Mouse (Mus musculus) MEL (cell line): ENCODE measurements around the gene Fgfr2. TPM values are rescaled to one million over a fixed set of nuclear protein-coding genes. Genes with fewer than 3 reads are reported as not detected.

Source experiments
- DNase-seq: peaks from one replicate; pipeline ENCODE4 v3.0.0; 2011; ENCODE audit warnings: low read depth, low spot score
- H3K27ac ChIP-seq: 2 replicates; pipeline ENCODE4 v1.5.1; 2012; ENCODE audit warnings: low read depth, mild to moderate bottlenecking, control low read depth, low read length, moderate library complexity; ENCODE audit not compliant: control insufficient read depth
- H3K27me3 ChIP-seq, 2 experiments: fragments of 150-350 bp in 1 of 2; sonication (generic) in 1 of 2; 2 replicates each; pipeline ENCODE4 v1.6.1; 2012; ENCODE audit warnings: low read length in 2 of 2, mild to moderate bottlenecking in 2 of 2, improper control_type of control experiment in 1 of 2, moderate library complexity in 1 of 2; ENCODE audit not compliant: insufficient read depth in 2 of 2, control insufficient read depth in 1 of 2
- H3K36me3 ChIP-seq, 2 experiments: 2 replicates each; pipeline ENCODE4 v1.6.1; 2012 to 2014; ENCODE audit warnings: low read length in 2 of 2, improper control_type of control experiment in 1 of 2, inconsistent platforms in 1 of 2, mild to moderate bottlenecking in 1 of 2; ENCODE audit not compliant: insufficient read depth in 2 of 2, control insufficient read depth in 1 of 2
- H3K4me1 ChIP-seq, 2 experiments: fragments of 150-350 bp in 1 of 2; sonication (generic) in 1 of 2; 2 replicates each; pipeline ENCODE4 v1.6.1; 2012; ENCODE audit warnings: low read length in 2 of 2, improper control_type of control experiment in 1 of 2, mild to moderate bottlenecking in 1 of 2; ENCODE audit not compliant: insufficient read depth in 2 of 2, control insufficient read depth in 1 of 2
- H3K4me3 ChIP-seq, 2 experiments: fragments of 150-350 bp in 1 of 2; sonication (generic) in 1 of 2; 2 replicates each; pipeline ENCODE4 v1.5.1; 2012; ENCODE audit warnings: low read depth in 2 of 2, low read length in 2 of 2, mild to moderate bottlenecking in 2 of 2, moderate library complexity in 2 of 2, control low read depth in 1 of 2, improper control_type of control experiment in 1 of 2; ENCODE audit not compliant: control insufficient read depth in 1 of 2, insufficient read depth in 1 of 2
- H3K79me2 ChIP-seq: 2 replicates; pipeline ENCODE4 v1.6.1; 2012; ENCODE audit warnings: mild to moderate bottlenecking, low read length, moderate library complexity; ENCODE audit not compliant: control insufficient read depth, poor library complexity, insufficient read depth
- H3K9ac ChIP-seq: 2 replicates; pipeline ENCODE4 v1.6.1; 2012; ENCODE audit warnings: low read depth, mild to moderate bottlenecking, control low read depth, low read length, moderate library complexity; ENCODE audit not compliant: control insufficient read depth, poor library complexity, severe bottlenecking
- H3K9me3 ChIP-seq: fragments of 150-350 bp; sonication (generic); replicated peaks from 2 replicates; pipeline ENCODE4 v1.6.1; 2012; ENCODE audit warnings: mild to moderate bottlenecking, low read length, improper control_type of control experiment, moderate library complexity; ENCODE audit not compliant: insufficient read depth
- BHLHE40 ChIP-seq: IDR thresholded peaks from 2 replicates; pipeline ENCODE4 v1.6.1; 2012; ENCODE audit warnings: low read depth, mild to moderate bottlenecking, inconsistent platforms, low read length, improper control_type of control experiment, borderline replicate concordance
- CHD1 ChIP-seq: IDR thresholded peaks from 2 replicates; pipeline ENCODE4 v1.6.1; 2012; ENCODE audit warnings: low read depth, mild to moderate bottlenecking, inconsistent platforms, low read length, improper control_type of control experiment
- CTCF ChIP-seq, 3 experiments: IDR thresholded peaks in 2 of 3; conservative IDR thresholded peaks in 1 of 3; 2 replicates each; pipeline ENCODE4 v1.5.1; 2011 to 2012; ENCODE audit warnings: low read length in 3 of 3, low read depth in 2 of 3, mild to moderate bottlenecking in 2 of 3, improper control_type of control experiment in 1 of 3, inconsistent platforms in 1 of 3, mixed read lengths in 1 of 3, moderate library complexity in 1 of 3; ENCODE audit not compliant: control insufficient read depth in 1 of 3, insufficient read depth in 1 of 3, poor library complexity in 1 of 3, severe bottlenecking in 1 of 3
- E2F4 ChIP-seq: IDR thresholded peaks from 2 replicates; pipeline ENCODE4 v1.6.1; 2011; ENCODE audit warnings: low read depth, low read length, improper control_type of control experiment, borderline replicate concordance
- ELF1 ChIP-seq: IDR thresholded peaks from 2 replicates; pipeline ENCODE4 v1.6.1; 2014; ENCODE audit warnings: low read depth, mild to moderate bottlenecking, inconsistent platforms, low read length, improper control_type of control experiment, moderate library complexity
- EP300 ChIP-seq, 2 experiments: IDR thresholded peaks; 2 replicates each; pipeline ENCODE4 v1.6.1; 2011; ENCODE audit warnings: improper control_type of control experiment in 2 of 2, low read length in 2 of 2, low read depth in 1 of 2, mild to moderate bottlenecking in 1 of 2
- ETS1 ChIP-seq: IDR thresholded peaks from 2 replicates; pipeline ENCODE4 v1.6.1; 2012; ENCODE audit warnings: low read depth, mild to moderate bottlenecking, inconsistent platforms, low read length, improper control_type of control experiment, moderate library complexity
- GATA1 ChIP-seq: IDR thresholded peaks from 2 replicates; pipeline ENCODE4 v1.6.1; 2011; ENCODE audit warnings: low read depth, low read length, improper control_type of control experiment
- HCFC1 ChIP-seq: IDR thresholded peaks from 2 replicates; pipeline ENCODE4 v1.6.1; 2012; ENCODE audit warnings: low read depth, mild to moderate bottlenecking, inconsistent platforms, low read length, improper control_type of control experiment, moderate library complexity
- KAT2A ChIP-seq: conservative IDR thresholded peaks from 2 replicates; pipeline ENCODE4 v1.6.1; 2012; ENCODE audit warnings: low read depth, low read length, improper control_type of control experiment, inconsistent platforms
- MAX ChIP-seq: IDR thresholded peaks from 2 replicates; pipeline ENCODE4 v1.6.1; 2011; ENCODE audit warnings: low read length, improper control_type of control experiment
- MEF2A ChIP-seq: IDR thresholded peaks from 2 replicates; pipeline ENCODE4 v1.6.1; 2014; ENCODE audit warnings: low read depth, mild to moderate bottlenecking, inconsistent platforms, low read length, improper control_type of control experiment; ENCODE audit not compliant: poor library complexity, insufficient replicate concordance, severe bottlenecking; ENCODE audit errors: extremely low read depth
- MXI1 ChIP-seq: IDR thresholded peaks from 2 replicates; pipeline ENCODE4 v1.6.1; 2011; ENCODE audit warnings: mild to moderate bottlenecking, low read depth, low read length, improper control_type of control experiment
- MYB ChIP-seq: IDR thresholded peaks from 2 replicates; pipeline ENCODE4 v1.6.1; 2011; ENCODE audit warnings: mild to moderate bottlenecking, low read depth, low read length, improper control_type of control experiment
- MYC ChIP-seq: IDR thresholded peaks from 2 replicates; pipeline ENCODE4 v1.6.1; 2011; ENCODE audit warnings: low read depth, mild to moderate bottlenecking, low read length, improper control_type of control experiment, moderate library complexity
- NELFE ChIP-seq: IDR thresholded peaks from 2 replicates; pipeline ENCODE4 v1.6.1; 2011; ENCODE audit warnings: low read depth, low read length, improper control_type of control experiment
- NRF1 ChIP-seq: IDR thresholded peaks from 2 replicates; pipeline ENCODE4 v1.6.1; 2014; ENCODE audit warnings: low read depth, mild to moderate bottlenecking, inconsistent platforms, low read length, improper control_type of control experiment, moderate library complexity; ENCODE audit not compliant: poor library complexity, insufficient read depth, severe bottlenecking
- POLR2A ChIP-seq, 2 experiments: IDR thresholded peaks; 2 replicates each; pipeline ENCODE4 v1.6.1; 2011 to 2012; ENCODE audit warnings: low read length in 2 of 2, mild to moderate bottlenecking in 2 of 2, control low read depth in 1 of 2, improper control_type of control experiment in 1 of 2, low read depth in 1 of 2, moderate library complexity in 1 of 2; ENCODE audit not compliant: control insufficient read depth in 1 of 2, insufficient read depth in 1 of 2, poor library complexity in 1 of 2
- RCOR1 ChIP-seq: IDR thresholded peaks from 2 replicates; pipeline ENCODE4 v1.6.1; 2012; ENCODE audit warnings: low read depth, mild to moderate bottlenecking, inconsistent platforms, low read length, improper control_type of control experiment
- SIN3A ChIP-seq: IDR thresholded peaks from 2 replicates; pipeline ENCODE4 v1.6.1; 2012; ENCODE audit warnings: low read length, improper control_type of control experiment, inconsistent platforms
- SMC3 ChIP-seq: IDR thresholded peaks from 2 replicates; pipeline ENCODE4 v1.6.1; 2011; ENCODE audit warnings: low read depth, low read length, improper control_type of control experiment
- TBP ChIP-seq: IDR thresholded peaks from 2 replicates; pipeline ENCODE4 v1.8.0; 2011; ENCODE audit warnings: low read depth, low read length, improper control_type of control experiment
- TCF12 ChIP-seq: IDR thresholded peaks from 2 replicates; pipeline ENCODE4 v1.6.1; 2014; ENCODE audit warnings: low read depth, mild to moderate bottlenecking, inconsistent platforms, low read length, improper control_type of control experiment, moderate library complexity
- UBTF ChIP-seq: IDR thresholded peaks from 2 replicates; pipeline ENCODE4 v1.6.1; 2012; ENCODE audit warnings: low read depth, mild to moderate bottlenecking, inconsistent platforms, low read length, improper control_type of control experiment, moderate library complexity, borderline replicate concordance; ENCODE audit not compliant: insufficient read depth
- USF1 ChIP-seq: IDR thresholded peaks from 2 replicates; pipeline ENCODE4 v1.6.1; 2014; ENCODE audit warnings: low read depth, mild to moderate bottlenecking, inconsistent platforms, low read length, improper control_type of control experiment, moderate library complexity
- USF2 ChIP-seq, 2 experiments: IDR thresholded peaks; 2 replicates each; pipeline ENCODE4 v1.6.1; 2011 to 2012; ENCODE audit warnings: improper control_type of control experiment in 2 of 2, low read length in 2 of 2, borderline replicate concordance in 1 of 2, inconsistent platforms in 1 of 2, low read depth in 1 of 2, mild to moderate bottlenecking in 1 of 2; ENCODE audit not compliant: insufficient read depth in 1 of 2
- ZC3H11A ChIP-seq: IDR thresholded peaks from 2 replicates; pipeline ENCODE4 v1.6.1; 2012; ENCODE audit warnings: low read depth, mild to moderate bottlenecking, inconsistent platforms, low read length, improper control_type of control experiment
- polyA plus RNA-seq, 2 experiments: library from polyadenylated mRNA; stranded (reverse) in 1 of 2; unstranded in 1 of 2; fragments of >175 nt in 1 of 2; fragments of >200 nt in 1 of 2; gene quantifications; 2 replicates each; pipeline versions ENCODE4 v1.2.1 to v1.2.4; 2012; ENCODE audit warnings: low replicate concordance in 2 of 2, low read depth in 1 of 2; ENCODE audit not compliant: insufficient read length in 2 of 2, insufficient read depth in 1 of 2, missing spikeins in 1 of 2
- total RNA-seq: library from RNA; depleted of rRNA; stranded (reverse); fragments of 300-350 nt; gene quantifications from 2 replicates; pipeline ENCODE4 v1.2.3, GENCODE M21; 2012

Gene Fgfr2
- total and polyA plus RNA-seq, 3 experiments = not detected

DNA sequence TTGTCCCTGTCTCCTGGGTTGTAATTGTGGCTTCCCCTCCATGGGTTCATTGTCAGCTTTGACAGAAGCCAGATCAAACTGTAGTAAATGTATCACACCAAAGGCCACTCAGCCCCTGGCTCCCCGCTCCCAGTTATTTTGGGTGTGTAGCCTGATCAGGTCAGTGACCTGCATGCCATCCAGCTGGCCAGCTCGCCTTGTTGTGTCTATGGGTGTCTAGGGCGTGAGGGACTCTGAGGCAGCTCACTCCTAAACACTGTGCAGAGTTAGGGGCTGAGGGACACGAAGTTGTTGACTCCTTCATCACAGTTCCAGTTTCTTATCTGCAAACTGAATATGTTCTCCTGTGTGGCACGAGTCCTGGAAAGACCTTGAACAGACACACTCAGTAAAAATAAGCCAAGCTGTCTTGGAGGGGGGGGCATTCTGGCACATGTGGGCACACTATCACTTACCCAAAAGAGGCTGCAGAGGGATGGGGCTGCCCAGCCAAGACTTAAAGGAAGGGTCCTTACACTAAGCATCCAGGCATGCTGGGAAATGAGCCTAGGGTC is 2342.2 kb downstream of the Fgfr2 start:
- Histone ChIP-seq H3K9me3 (no peaks in the 10 kb centered on the region), H3K36me3 (no peaks in the 10 kb centered on the region), H3K4me3 (no peak overlapping the region), H3K4me1 (no peaks in the 10 kb centered on the region), H3K9ac (no peak overlapping the region), H3K27me3 (no peaks in the 10 kb centered on the region), H3K27ac (no peak overlapping the region), H3K79me2 (no peaks in the 10 kb centered on the region)
- no peak for DNase-seq
- TF ChIP-seq MEF2A (no peak), CTCF (IDR thresholded peaks at IDR 0.05 in 2 of 3, conservative IDR thresholded peaks at IDR 0.05 in 1 of 3; ENCODE audit: control insufficient read depth in 1 of 3, insufficient read depth in 1 of 3, low read depth in 2 of 3, low read length in 3 of 3, poor library complexity in 1 of 3, severe bottlenecking in 1 of 3) (no peak)

DNA sequence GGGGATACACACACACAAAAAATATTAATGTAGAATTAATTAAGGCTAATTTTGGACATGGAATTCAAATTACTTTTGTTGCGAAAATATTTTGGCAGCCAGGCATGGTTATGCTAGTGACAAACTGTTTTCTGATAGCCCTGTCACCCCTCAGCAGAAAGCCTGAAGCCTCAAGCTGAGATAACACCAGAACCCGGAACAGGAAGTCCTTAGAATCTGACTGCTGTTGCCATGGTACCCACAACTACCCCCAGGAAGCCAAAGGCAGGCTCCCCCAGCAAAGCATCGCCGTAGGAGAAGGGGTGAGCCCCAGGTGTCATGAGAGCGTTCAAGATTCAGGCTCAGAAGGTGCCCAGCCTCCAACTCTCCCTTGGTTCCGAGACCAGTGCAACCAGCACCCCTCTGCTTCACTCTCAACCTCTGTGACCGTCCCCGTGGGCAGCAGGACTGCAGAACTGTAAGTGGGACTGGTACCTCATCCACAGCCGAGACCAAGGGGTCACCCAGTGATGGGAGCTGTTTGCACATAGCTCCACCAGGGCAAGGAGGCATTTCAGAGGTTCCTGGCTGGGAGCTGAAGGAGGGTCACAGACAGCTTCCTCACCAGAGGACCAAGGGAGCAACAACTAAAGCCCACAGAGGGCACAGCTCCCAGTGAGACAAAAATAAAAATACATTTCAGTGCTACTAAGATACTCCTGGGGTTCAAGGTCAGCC is 2349.1 kb downstream of the Fgfr2 start, which contains the start of gene Btbd16:
Btbd16 (plus strand) TSS at position 156 of the 717 bp plus-strand sequence.
- Histone ChIP-seq H3K4me1 (peaks cover 3 to 8% of the 10 kb centered on the region in 2 experiments; a peak in 3 of 4 replicates), H3K9ac (peak within 1 kb of the TSS; percentile 7), H3K27ac (peak within 1 kb of the TSS; percentile 9), H3K79me2 (no peaks in the 10 kb centered on the region), H3K9me3 (no peaks in the 10 kb centered on the region), H3K27me3 (no peaks in the 10 kb centered on the region), H3K36me3 (peaks cover 0 to 4% of the 10 kb centered on the region in 2 experiments; a peak in 1 of 4 replicates), H3K4me3 (peak within 1 kb of the TSS; percentile 41 to 42)
- DNase-seq = peak; percentile 83
- TF ChIP-seq RCOR1 = 0 out of 2 replicates have a peak, but pooled peaks have one; percentile 13
- TF ChIP-seq SIN3A = peak; percentile 83
- peak; percentile 43 for TF ChIP-seq TCF12
- TF ChIP-seq POLR2A (IDR thresholded peaks at IDR 0.05; ENCODE audit: control insufficient read depth in 1 of 2, insufficient read depth in 1 of 2, low read depth in 1 of 2, low read length in 2 of 2, poor library complexity in 1 of 2) = no peak
- TF ChIP-seq GATA1 = peak; percentile 80
- no peak for TF ChIP-seq SMC3
- no peak for TF ChIP-seq UBTF
- peak; percentile 75 for TF ChIP-seq HCFC1
- TF ChIP-seq NRF1 = no peak
- TF ChIP-seq MXI1 = peak; percentile 82
- TF ChIP-seq USF1 = no peak
- TF ChIP-seq MYB = no peak
- TF ChIP-seq MYC = no peak
- no peak for TF ChIP-seq KAT2A
- TF ChIP-seq ELF1 = peak; percentile 96
- peak; percentile 49; the same call in 1 of the 2 replicates for TF ChIP-seq ETS1
- peak; percentile 38; the same call in 1 of the 2 replicates for TF ChIP-seq TBP
- peak; percentile 44 to 59 for TF ChIP-seq EP300 (IDR thresholded peaks at IDR 0.05; ENCODE audit: low read depth in 1 of 2, low read length in 2 of 2)
- no peak for TF ChIP-seq BHLHE40
- no peak for TF ChIP-seq MAX
- no peak for TF ChIP-seq USF2 (IDR thresholded peaks at IDR 0.05; ENCODE audit: borderline replicate concordance in 1 of 2, insufficient read depth in 1 of 2, low read depth in 1 of 2, low read length in 2 of 2)
- TF ChIP-seq CHD1 = no peak
- no peak for TF ChIP-seq NELFE
- no peak for TF ChIP-seq ZC3H11A
- TF ChIP-seq E2F4 = no peak
